Mouse (Mus musculus): ENCODE data around the gene Jazf1.

Gene Jazf1

DNA sequence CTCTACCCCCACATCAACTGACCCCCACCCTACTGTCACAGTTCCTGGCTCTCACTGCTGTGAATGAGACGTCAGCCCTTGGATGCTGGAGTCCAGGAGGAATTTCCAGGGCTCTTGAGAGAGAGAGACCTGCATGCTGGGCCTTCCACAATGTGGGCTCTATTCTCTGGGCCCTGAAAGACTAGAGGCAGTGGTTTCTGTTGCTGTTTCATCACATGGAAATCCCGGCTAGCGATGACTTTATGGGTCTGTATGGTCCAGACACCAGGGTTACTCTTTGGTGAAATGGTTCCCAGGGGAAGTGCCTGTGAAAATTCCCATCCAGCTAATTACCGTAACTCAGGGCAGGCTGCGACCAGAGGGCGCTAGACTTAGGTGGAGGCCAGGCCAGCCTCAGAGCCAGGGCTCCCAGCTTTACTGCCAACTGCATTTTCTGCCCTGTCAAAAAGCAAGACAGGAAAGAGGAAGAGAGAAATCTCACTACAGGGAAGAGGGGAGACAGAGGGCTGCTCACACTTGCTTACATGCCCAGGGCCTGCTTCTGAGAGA lies 271.1 kb downstream of the Jazf1 start:
- no peak for DNase-seq (ENCODE audit: low read depth, low spot score)

DNA sequence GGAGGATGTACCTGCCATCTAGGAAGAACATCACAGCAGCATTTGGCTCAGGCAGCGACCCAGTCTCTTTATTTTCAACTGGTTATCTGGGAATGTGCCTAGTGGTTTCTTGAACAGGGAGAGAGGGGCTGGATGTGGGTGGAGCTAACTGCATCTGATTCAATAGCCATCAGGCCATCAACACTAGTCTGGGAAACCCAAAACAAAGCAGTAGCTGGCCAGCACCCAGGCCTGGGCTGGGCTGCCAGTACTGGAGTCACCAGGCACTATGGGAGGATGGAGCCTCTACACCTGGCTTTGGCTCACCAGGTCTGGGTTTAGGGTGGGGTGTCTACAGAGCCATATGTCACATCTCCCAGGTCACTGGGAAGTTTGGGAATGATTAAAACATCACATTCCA lies 271.7 kb downstream of the Jazf1 start:
- DNase-seq (ENCODE audit: low read depth, low spot score) = no peak

DNA sequence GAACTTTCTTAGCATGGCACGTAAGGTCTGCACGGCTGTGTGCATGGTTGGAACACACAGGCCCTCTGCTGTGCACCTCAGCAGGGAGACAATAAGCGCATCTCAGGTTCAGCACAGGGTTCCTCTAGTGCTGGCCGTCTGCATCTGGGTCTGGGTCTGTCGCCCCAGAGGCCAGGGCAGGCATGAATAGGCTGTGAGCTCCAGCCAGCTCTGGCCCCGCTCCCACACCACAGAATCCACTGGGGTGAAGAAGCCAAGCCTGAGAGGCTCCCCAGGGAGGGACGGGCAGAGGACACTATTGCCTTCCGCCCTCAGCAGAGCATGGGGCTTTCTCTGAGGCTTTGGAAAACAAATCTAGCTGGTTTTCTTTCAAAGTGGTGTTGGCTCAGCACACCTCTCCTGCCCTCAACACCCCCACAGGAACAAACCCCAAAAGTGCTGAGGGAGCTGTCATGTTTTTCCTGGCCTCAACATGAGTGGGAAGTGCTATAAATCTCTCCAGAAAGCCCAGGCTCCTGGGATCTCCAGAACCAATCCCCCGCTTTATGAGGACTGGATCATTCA lies 272.3 kb downstream of the Jazf1 start:
- no peak for DNase-seq (ENCODE audit: low read depth, low spot score)

DNA sequence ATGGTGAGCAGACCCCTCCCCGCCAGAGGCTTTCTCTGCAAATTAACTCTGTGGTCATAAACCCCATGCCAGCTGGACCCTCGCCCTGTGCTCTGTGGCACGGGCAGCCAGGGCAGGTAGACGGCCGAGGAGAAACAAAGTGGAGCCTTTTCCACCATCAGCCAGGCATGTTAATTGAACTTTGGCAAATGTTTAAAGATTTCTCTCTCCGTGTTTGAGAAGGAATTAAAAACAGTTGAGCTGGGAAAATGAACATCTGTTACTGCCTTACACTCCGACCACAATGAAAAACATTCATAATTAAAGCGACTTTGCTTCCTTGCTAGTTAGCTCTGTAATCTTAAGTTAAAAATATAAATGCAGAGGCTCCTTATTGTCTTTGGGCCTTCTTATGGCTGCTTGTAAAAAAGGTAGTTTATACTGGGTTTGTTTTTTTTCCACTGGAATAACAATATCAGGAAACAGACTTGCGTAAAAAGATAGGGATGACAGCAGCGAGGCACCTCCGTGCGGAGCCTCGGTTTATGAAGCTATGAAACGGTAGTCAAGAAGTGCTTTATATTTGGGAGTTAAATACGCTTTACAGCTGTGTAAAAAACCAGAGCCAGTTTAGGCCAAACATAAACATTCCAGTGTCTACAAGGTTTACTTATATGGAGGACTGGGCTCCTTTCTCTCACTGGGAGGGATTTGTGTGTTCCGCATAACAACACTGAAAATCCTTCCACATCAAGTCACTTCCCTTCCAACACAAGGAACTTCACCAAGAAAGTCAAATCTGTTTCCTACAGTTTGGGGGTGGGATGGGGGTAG lies 273.2 kb downstream of the Jazf1 start:
- DNase-seq (ENCODE audit: low read depth, low spot score) = peak; percentile 50

DNA sequence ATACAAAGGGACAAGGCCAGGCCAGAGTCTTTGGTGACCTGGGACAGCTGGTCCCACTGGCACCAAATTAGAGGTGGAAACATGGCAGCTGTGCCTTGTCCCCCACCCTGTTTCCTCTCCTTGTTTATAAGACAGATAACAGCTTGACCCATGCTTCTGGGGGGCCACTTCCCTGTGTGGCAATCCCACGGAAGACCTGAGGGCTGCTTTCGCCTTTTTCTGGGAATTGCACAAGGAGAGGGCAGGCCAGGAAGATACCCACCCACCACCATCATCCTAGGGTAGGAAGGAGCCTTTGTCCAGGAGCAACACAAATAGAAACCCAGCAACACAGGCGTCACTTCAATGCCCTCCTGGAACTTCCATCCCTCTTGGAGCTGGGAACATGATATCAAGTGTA lies 276.0 kb downstream of the Jazf1 start:
- no peak for DNase-seq (ENCODE audit: low read depth, low spot score)

DNA sequence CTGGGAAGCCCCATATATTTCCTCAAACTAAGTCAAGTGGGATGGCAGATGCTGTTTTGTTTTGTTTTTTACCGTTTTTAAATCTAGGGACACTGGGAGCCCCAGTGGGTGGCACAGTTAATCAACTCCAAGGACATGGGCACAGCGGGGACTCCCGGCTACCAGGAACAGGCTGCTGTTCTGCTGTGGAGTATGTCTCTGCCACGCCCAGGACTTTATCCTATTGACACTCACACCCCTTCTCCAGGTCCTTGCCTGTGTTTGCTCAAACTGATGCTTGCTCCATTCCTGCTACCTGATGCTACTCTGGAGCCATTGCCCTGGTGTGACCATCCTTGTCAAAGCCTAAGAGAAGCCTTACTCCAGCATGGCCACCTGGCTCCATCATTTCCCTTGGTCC lies 277.6 kb downstream of the Jazf1 start:
- DNase-seq (ENCODE audit: low read depth, low spot score) = no peak

DNA sequence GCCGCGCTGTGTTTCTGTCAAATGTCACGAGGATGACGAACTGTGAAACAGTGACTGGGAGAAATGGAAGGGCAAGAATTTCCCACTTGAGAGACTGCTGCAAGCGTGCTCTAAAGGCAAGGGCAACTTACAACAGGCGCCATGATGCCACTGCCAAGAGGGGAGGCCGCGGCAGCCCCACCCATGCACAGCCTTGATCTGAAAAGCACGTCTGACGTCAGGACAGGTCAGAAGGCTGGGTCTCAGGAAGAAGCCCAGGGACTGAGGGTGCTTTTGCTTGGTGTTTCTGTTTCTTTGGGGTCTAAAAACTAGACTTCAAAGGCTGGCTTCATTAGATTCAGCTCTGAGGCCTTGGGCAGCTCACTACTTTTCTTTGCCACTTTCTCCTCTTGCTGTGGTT lies 278.1 kb downstream of the Jazf1 start:
- DNase-seq (ENCODE audit: low read depth, low spot score) = no peak

DNA sequence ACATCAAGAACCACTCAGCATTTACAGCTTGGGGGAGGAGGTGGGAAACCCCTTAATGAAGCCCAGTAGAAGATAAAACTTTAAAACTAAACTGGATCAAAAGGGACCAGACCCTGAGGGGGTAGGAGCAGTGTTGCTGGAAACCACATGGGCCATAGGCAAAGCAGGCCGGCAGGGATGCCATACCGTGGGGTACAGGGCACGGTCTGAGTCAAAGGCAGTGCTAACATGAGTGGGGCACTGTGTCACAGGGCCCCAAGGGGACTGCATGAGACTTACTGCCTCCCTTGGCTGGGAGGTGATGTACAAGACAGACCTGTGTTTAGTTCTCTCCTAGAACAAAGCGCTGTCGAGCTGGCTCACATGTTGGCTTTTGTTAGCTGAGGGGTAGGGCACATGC lies 288.9 kb downstream of the Jazf1 start:
- DNase-seq (ENCODE audit: low read depth, low spot score) = no peak

DNA sequence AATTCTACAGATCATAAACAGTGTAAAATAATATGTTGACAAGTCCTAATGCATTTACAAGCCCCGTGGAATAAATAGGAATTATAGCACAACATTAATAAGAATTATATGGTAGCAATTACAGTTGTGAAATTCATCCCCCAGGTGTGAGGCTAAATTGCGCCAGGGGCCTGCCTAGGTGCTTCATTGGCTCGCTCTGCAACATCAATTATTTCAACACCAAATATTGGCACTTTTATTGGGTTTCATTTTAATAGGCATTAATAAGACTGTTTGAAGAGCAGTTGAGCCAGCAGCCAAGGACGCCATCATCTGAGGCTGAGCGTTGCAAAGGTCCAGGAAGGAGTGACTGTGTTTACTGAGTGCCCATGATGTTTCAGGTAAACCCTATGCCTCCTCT lies 289.9 kb downstream of the Jazf1 start:
- DNase-seq (ENCODE audit: low read depth, low spot score) = no peak

DNA sequence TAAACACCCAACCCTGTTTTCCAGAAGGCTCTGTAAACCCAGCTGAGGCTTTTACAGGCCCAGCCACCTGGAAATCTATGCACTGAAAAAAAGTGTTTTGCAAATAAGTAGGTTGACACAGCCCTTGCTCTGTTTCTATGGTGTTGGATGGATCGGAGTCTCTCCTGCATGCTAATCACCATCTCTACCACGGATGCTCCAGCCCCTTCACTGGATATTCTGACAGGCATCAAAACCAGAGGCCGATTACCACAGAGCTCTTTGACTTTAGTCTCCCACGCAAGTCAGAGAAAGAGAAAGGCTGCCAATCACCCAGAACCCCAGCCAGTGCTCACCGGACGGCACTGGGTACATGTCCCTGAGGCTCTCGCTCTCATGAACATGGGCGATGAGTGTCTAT lies 291.4 kb downstream of the Jazf1 start:
- DNase-seq (ENCODE audit: low read depth, low spot score) = no peak

DNA sequence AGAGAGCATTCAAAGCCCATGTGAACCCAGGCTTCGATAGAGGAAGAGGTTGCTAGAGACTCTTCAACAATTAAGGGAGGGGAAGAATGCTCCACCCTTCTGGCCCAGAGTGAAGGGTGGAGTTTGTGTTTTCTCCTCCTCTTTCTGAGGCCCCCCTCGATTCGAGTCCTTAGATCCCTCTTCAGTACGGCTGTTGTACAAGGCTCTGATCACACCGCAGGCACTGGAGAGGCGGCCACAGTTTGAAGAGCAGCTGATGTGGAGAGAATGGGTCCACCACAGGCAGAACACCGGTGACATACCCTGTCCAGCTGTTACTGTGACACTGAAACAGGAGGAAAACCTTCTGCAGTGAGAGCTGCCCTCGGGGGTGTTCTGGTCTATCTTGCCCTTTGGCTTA lies 292.5 kb downstream of the Jazf1 start:
- DNase-seq (ENCODE audit: low read depth, low spot score) = no peak

DNA sequence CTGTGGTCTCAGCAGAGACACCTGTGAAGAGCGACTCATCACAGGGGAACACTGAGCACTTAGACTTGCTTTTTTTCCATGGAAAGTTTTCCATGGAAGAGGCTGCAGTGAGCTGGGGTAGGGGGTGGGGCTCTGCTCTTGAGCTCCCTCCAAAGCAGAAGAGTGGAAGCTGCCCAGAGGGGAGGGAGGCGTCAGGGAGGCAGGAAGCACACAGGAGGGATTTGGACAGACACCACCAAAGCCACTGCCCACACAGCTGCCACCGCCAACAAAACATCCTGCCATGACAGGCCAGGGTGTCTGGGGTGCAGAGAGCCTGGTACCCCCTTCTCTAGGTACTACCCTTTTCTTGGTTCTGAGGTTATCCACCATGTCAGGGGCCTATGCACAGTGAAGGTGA lies 293.1 kb downstream of the Jazf1 start:
- no peak for DNase-seq (ENCODE audit: low read depth, low spot score)

DNA sequence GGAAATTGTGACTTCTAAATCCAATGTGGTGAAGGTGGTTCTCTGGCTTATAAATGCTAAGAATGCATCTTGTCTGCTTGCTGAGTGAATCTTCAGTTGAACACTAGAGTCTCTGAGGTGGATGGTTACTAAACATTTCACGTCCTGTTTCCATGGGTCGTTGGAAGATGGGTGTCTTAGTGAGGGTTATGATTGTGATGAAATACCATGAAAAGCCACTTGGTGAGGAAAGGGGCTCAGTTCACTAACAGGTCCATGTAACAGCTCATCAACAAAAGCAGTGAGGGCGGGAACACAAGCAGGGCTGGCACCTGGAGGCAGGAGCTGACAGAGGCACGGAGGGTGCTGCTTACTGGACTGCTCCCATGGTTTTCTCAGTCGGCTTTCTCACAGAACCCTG lies 295.3 kb downstream of the Jazf1 start:
- DNase-seq (ENCODE audit: low read depth, low spot score) = no peak

DNA sequence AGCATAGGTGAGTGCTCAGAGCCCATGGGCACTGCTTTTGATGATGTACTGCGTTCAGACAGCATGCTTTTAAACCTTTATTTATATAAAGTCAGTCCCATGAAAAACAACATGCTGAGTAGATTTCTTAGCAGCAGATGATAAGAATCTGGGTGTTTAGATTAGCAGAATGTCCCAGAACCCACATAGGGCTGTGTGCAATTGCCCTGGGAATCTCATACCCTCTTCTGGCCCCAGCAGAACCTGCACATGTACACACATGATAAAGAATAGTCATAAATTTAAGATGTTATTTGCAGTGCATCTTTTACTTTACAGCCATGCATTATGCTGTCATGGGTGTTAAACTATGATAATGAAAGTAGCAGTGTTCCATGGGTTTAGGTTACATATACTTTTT lies 297.6 kb downstream of the Jazf1 start:
- no peak for DNase-seq (ENCODE audit: low read depth, low spot score)

DNA sequence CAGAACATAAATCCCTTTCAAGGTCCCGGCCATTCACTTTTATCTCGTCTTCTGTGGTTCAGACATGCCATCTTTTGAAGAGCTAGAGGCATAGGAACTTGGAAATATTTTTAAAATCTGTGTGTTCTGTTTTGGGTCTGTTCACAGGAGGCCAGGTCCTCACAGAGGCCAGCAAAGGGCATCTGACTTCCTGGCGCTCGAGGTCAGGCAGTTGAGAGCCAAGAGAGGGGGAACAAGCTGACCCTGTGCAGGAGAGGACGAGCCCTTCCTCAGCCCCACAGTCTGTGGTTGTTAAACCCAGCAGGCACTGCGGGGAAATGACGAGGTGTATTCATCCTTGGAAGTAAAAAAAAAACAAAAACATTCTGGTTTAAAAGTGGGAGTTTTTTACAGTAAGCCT lies 303.2 kb downstream of the Jazf1 start:
- DNase-seq (ENCODE audit: low read depth, low spot score) = no peak

DNA sequence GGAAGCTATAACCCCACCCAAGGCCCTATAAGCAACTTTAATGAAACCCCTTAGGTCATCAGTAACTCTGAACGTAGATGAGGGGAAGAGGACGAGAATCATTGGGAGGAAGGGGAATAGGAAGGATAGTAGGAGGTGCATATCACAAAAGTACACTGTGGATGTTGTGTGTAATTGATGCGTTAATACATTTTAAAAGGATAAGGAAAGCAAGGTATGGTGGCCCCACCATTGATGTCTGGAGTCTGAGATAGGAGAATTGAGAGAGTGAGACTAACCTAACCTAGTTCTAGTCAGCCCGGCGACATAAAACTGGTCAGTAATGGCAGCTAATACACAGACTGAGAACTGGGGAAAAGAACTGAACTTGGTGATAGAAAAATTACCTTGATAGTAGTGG lies 315.6 kb downstream of the Jazf1 start:
- no peak for DNase-seq (ENCODE audit: low read depth, low spot score)

DNA sequence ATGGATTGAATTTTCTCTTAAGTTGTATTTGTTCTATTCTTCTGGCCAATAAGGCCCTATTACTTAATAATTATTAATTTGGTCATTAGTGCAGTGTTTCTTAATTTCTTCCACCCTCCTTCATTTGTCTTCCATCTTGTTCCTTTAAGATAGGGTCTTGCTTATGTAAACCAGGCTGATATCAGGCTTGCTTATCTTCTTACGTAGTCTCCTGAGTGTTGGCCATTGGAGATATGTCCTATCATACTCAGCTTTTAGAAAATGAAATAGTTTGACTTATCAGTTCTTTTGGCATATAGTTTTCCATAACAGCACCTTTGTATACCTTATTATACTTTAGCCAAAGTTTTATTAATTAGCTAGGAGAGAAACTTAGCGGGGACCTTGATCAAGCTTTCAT lies 333.8 kb downstream of the Jazf1 start:
- no peak for DNase-seq (ENCODE audit: low read depth, low spot score)

DNA sequence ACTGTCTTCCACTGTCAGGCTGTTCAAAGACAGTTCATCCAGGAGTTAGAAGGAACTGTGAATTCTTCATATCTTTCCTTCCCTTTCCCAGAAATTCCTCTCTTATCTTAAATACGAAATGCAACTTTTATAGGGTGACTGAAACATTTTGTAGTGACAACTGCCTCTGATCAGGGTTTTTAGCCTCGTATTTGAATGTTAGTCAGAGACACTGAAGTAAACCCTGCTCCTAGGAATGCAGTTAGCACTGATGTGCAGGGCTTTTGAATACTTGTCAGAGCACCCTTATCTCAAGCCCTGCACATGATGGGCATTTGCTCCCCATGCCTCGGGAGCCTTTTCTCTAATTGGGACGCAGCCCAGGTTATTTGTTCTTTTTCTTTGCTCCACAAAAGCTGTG lies 338.1 kb downstream of the Jazf1 start:
- no peak for DNase-seq (ENCODE audit: low read depth, low spot score)

DNA sequence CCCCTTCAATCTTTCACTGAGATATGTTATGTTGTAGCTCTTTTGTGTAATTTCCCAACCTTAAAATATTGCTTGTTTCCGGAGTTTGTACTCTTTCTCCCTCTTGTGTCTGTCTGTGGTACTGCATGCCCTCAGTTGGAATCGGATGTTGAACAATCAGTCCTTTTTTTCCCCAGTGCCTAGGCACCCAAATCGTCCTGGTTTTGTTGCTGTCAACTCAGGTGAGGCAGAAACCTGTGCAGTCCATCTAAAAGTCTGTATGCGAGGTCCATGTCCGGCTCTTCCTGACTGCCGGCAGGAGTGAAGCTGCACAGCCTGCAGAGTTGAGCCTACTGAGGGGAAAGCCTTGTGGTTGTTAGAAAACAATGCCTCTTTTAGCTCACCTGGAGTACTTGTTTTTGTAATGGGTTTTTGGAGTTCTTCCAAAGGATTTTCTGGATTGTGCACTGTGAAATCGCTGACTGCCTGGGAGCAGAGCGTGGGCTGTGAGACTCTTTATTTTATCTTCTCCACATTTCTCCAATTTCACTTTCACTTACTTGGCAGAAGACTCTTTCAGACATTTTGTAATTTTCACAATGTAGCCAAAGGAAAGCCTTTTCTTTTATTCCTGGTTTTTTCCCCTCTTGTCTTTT lies 343.5 kb downstream of the Jazf1 start:
- DNase-seq (ENCODE audit: low read depth, low spot score) = peak; percentile 40

All from telencephalon, adult 2 months (tissue).